Mouse (Mus musculus) MEL (cell line): Measurements from ENCODE around the gene Ddi2.

Experiments
- CTCF ChIP-seq, 3 experiments: IDR thresholded peaks in 2 of 3; conservative IDR thresholded peaks in 1 of 3; 2 replicates each; pipeline ENCODE4 v1.5.1; 2011 to 2012; ENCODE audit warnings: low read length in 3 of 3, low read depth in 2 of 3, mild to moderate bottlenecking in 2 of 3, improper control_type of control experiment in 1 of 3, inconsistent platforms in 1 of 3, mixed read lengths in 1 of 3, moderate library complexity in 1 of 3; ENCODE audit not compliant: control insufficient read depth in 1 of 3, insufficient read depth in 1 of 3, poor library complexity in 1 of 3, severe bottlenecking in 1 of 3
- GATA1 ChIP-seq: IDR thresholded peaks from 2 replicates; pipeline ENCODE4 v1.6.1; 2011; ENCODE audit warnings: low read depth, low read length, improper control_type of control experiment
- NRF1 ChIP-seq: IDR thresholded peaks from 2 replicates; pipeline ENCODE4 v1.6.1; 2014; ENCODE audit warnings: low read depth, mild to moderate bottlenecking, inconsistent platforms, low read length, improper control_type of control experiment, moderate library complexity; ENCODE audit not compliant: poor library complexity, insufficient read depth, severe bottlenecking
- TCF12 ChIP-seq: IDR thresholded peaks from 2 replicates; pipeline ENCODE4 v1.6.1; 2014; ENCODE audit warnings: low read depth, mild to moderate bottlenecking, inconsistent platforms, low read length, improper control_type of control experiment, moderate library complexity

DNA sequence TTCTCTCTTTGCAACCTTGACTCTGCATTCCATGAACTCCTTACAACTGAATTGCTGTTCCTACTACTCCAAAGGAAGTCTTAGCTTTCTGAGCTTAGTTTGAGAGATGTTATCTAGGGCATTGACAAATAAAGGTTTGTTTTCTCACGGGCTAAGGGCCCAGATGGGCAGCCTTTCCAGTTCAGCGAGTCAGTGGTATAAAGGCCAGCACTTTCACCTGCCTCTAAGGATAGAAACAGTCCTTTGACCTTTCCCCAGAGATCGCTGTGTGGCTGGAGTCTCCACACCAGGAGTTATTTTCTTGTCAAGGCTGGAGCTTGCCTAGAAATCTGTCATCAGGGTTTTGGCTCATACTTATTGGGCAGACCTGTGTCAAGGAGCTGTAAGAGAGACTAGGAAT is 2.5 kb upstream of the Ddi2 start:
- TF ChIP-seq NRF1 (no peak), GATA1 (no peak), TCF12 (no peak), CTCF (IDR thresholded peaks at IDR 0.05 in 2 of 3, conservative IDR thresholded peaks at IDR 0.05 in 1 of 3; ENCODE audit: control insufficient read depth in 1 of 3, insufficient read depth in 1 of 3, low read depth in 2 of 3, low read length in 3 of 3, poor library complexity in 1 of 3, severe bottlenecking in 1 of 3) (no peak)
